Mouse (Mus musculus) small intestine, adult 2 months (tissue): ENCODE data around the gene Muc13. TPM values are rescaled to one million over a fixed set of nuclear protein-coding genes. Genes with fewer than 3 reads are reported as not detected.
A peak's percentile ranks its signal among the peaks of the same experiment; 100 is the strongest.

Source experiments
- H3K27ac ChIP-seq: fragments of 200-500 bp; 2 replicates; pipeline ENCODE4 v1.5.1; 2012; ENCODE audit warnings: low read depth, low read length, control low read depth, inconsistent platforms; ENCODE audit not compliant: insufficient read depth
- H3K27me3 ChIP-seq: fragments of 200-500 bp; 2 replicates; pipeline ENCODE4 v1.6.1; 2012; ENCODE audit warnings: mild to moderate bottlenecking, moderate library complexity, low read length, inconsistent platforms; ENCODE audit not compliant: control insufficient read depth, insufficient read depth
- H3K36me3 ChIP-seq: fragments of 200-500 bp; 2 replicates; pipeline ENCODE4 v1.6.1; 2012; ENCODE audit warnings: mild to moderate bottlenecking, low read length, control low read depth, inconsistent platforms; ENCODE audit not compliant: control insufficient read depth, insufficient read depth
- H3K4me1 ChIP-seq: fragments of 200-500 bp; 2 replicates; pipeline ENCODE4 v1.6.1; 2012; ENCODE audit warnings: low read length, inconsistent platforms, mixed read lengths; ENCODE audit not compliant: control insufficient read depth, insufficient read depth, insufficient read length
- H3K4me3 ChIP-seq: fragments of 200-500 bp; 2 replicates; pipeline ENCODE4 v1.5.1; 2012; ENCODE audit warnings: low read depth, mild to moderate bottlenecking, control low read depth, inconsistent platforms, low read length, moderate library complexity
- CTCF ChIP-seq: fragments of 200-500 bp; IDR thresholded peaks from 2 replicates; pipeline ENCODE4 v1.5.1; 2012; ENCODE audit warnings: low read depth, mild to moderate bottlenecking, control low read depth, inconsistent platforms, low read length, moderate library complexity, mixed read lengths; ENCODE audit not compliant: insufficient replicate concordance, insufficient read length; ENCODE audit errors: extremely low read depth
- POLR2A ChIP-seq: fragments of 200-500 bp; IDR thresholded peaks from 2 replicates; pipeline ENCODE4 v1.6.1; 2012; ENCODE audit warnings: low read depth, mild to moderate bottlenecking, control low read depth, inconsistent platforms, low read length, moderate library complexity
- WGBS: fragments of 180-500 bp; shearing (Covaris S2); methylation state at CpG from one replicate; pipeline ENCODE4 v1.1.7; 2018; 5-methylcytosine and 5-hydroxymethylcytosine counted together
- polyA plus RNA-seq: library from polyadenylated mRNA; depleted of rRNA; stranded (reverse); fragments of >200 nt; gene quantifications from 2 replicates; pipeline ENCODE4 v1.2.3, GENCODE M21; 2012

Muc13 gene
- polyA plus RNA-seq, 1 experiment: 2,067 TPM

DNA sequence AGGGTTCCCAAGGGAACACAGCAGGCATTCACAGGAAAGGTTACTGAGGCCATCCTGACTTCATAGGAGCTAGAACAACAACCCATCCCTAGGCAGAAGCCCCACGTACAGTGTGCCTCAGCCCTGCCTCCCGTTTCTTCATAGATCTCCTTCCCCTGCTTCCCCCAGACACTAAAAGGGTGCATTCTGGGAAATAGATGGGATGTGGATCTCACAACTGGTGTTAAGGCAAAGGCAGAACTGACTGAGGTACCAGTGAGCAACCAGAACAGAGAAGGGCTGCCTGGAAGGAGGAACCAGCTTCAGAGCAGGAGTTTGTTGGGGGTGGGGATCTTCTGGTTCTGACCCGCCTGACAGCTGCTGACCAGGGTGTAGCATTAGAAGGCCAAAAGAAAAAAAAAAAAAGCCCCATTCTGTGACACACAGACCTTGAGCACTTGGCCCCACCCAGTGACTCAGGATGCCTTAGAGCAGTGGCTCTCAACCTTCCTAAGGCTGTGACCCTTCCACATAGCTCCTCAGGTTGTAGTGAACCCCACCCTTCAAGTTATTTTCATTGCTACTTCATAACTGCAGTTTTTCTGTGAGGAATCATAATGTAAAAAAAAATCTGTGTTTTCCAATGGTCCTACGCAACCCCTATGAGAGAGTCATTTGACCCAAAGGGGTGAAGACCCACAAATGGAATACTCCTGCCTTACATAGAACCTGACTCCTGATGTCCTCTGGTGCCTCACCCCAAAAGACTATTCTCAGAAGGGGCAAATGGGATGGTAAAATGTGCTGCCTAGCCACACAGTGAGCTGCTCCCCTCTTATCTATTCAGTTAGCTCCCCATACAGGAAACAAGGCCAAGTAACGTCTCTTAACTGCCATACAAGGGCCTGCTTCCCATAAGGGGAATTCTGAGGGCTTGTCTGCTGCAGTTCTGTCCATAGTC, 11.8 kb upstream of the Muc13 start:
- no peak for TF ChIP-seq CTCF
- TF ChIP-seq POLR2A: no peak
- peaks cover 38% of the 10 kb centered on the region; the same call in 1 of the 2 replicates for H3K4me1 ChIP-seq
- 60% methylated on average over 5 of the region's 5 CpGs for WGBS
- H3K27ac ChIP-seq: peak overlapping the region; percentile 96
- H3K4me3 ChIP-seq: no peak overlapping the region
- H3K27me3 ChIP-seq: no peaks in the 10 kb centered on the region
- no peaks in the 10 kb centered on the region for H3K36me3 ChIP-seq

- H3K36me3 ChIP-seq: no peaks in the 10 kb centered on the region
- H3K4me3 ChIP-seq: no peak overlapping the region
- peak overlapping the region; percentile 96 for H3K27ac ChIP-seq
- no peaks in the 10 kb centered on the region for H3K27me3 ChIP-seq
- 30% methylated on average over 1 of the region's 1 CpGs for WGBS
- H3K4me1 ChIP-seq: peaks cover 40% of the 10 kb centered on the region; the same call in 1 of the 2 replicates
- TF ChIP-seq CTCF (no peak), POLR2A (no peak)
These were observed 11.1 kb upstream of the Muc13 start for GRCm38 (mm10) chr16:33782729-33783091.

DNA sequence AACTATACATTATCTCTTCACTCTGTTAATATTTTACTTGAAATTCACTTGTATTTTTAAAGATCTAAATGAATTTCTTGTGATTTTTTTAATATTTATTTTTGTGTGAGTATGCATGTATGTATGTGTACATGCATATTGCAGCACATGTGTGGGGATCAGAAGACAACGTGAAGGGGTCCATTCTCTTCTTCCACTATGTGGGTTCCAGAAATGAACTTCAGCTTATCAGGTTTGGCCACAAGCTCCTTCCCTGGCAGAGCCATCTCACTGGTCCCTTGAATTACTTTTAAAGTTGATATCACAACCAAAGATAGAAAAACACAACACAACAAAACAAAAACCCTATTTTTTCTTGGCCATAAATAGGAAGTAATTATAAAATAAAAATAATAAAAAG, 9.3 kb upstream of the Muc13 start:
- no peak for TF ChIP-seq CTCF
- no peak for TF ChIP-seq POLR2A
- H3K27ac ChIP-seq: peak overlapping the region; percentile 79

DNA sequence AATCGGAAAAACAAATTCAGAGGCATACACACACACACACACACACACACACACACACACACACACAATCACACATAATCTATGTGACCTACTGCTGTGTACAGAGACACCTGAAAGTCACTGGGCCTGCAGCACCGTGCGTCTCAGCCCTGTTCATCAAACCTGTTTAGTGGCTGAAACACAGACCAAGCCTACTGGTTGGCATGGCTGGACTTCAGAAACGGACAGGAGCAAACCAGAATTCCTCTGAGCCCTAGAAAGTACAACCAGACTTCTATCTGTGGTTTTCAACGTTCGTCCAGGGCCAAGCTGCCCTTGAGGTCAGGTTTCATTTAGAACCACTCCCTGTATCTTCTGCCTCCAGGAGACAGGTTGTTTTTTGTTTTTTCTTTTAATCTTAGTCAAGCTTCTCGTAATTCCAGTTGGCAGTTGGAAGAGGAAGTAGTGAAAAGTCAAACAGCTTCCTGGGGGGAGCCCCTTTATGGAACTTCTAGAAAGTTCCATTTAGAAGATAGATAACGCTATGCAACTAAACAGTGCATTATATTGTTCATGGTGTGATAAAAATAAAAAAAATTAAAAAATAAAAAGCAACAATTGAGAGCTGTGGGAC, 8.6 kb upstream of the Muc13 start:
- H3K4me1 ChIP-seq: peaks cover 42% of the 10 kb centered on the region; the same call in 1 of the 2 replicates
- WGBS: 20% methylated on average over 8 of the region's 8 CpGs
- no peaks in the 10 kb centered on the region for H3K27me3 ChIP-seq
- peak overlapping the region; percentile 95 for H3K27ac ChIP-seq
- H3K36me3 ChIP-seq: no peaks in the 10 kb centered on the region
- TF ChIP-seq CTCF (no peak), POLR2A (no peak)
- peak overlapping the region; percentile 16; the same call in 1 of the 2 replicates for H3K4me3 ChIP-seq

More for the DNA sequence above, 9.3 kb upstream of the Muc13 start:
- no peaks in the 10 kb centered on the region for H3K36me3 ChIP-seq
- no peaks in the 10 kb centered on the region for H3K27me3 ChIP-seq
- H3K4me1 ChIP-seq: peaks cover 37% of the 10 kb centered on the region; the same call in 1 of the 2 replicates
- no peak overlapping the region for H3K4me3 ChIP-seq
- WGBS: 64% methylated on average over 1 of the region's 1 CpGs

GRCm38 (mm10) chr16:33786657-33787390, 7.0 kb upstream of the Muc13 start:
- TF ChIP-seq POLR2A (no peak), CTCF (no peak)
- H3K27me3 ChIP-seq: no peaks in the 10 kb centered on the region
- WGBS: 45% methylated on average over 7 of the region's 7 CpGs
- H3K4me1 ChIP-seq: peaks cover 33% of the 10 kb centered on the region; the same call in 1 of the 2 replicates
- no peak overlapping the region for H3K4me3 ChIP-seq
- H3K36me3 ChIP-seq: no peaks in the 10 kb centered on the region
- peak overlapping the region; percentile 89 for H3K27ac ChIP-seq

GRCm38 (mm10) chr16:33795106-33795505, 1.3 kb downstream of the Muc13 start:
- Histone ChIP-seq H3K36me3 (peaks cover 34% of the 10 kb centered on the region), H3K27ac (peak overlapping the region; percentile 98), H3K4me1 (peaks cover 11% of the 10 kb centered on the region; the same call in 1 of the 2 replicates), H3K4me3 (peak overlapping the region; percentile 58), H3K27me3 (no peaks in the 10 kb centered on the region)
- no peak for TF ChIP-seq CTCF
- TF ChIP-seq POLR2A: no peak
- 27% methylated on average over 4 of the region's 4 CpGs for WGBS
